Mouse (Mus musculus) adrenal gland, adult 18-20 months (tissue): ENCODE results near the gene Hat1. TPM values are rescaled to one million over a fixed set of nuclear protein-coding genes. Genes with fewer than 3 reads are reported as not detected.
"Not testable (repeated sequence)": the region's sequence is repeated elsewhere in the genome, so short reads cannot be mapped to it uniquely, and the experiment has no call there.

Source experiments
- DNase-seq, 2 experiments: peaks; one replicate each; pipeline ENCODE4 v3.0.0; 2021 to 2022; ENCODE audit warnings: low spot score in 2 of 2
- long read RNA-seq, 2 experiments: library from polyadenylated mRNA; stranded (forward); transcript quantifications; one replicate each; pipeline ENCODE4 v2.0.0; 2021
- total RNA-seq, 2 experiments: library from RNA; stranded (reverse); gene quantifications; 1 replicate in 1 of 2; 2 replicates in 1 of 2; pipeline ENCODE4 v1.2.3; 2021

The Hat1 gene
- total RNA-seq = 10 to 100 TPM; 22.2 to 26.9 TPM
- long read RNA-seq, experiment 1, transcript Hat1-201 (11 exons, 1,576 nt) = major isoform, 13 of 15 reads
- long read RNA-seq, experiment 1, partial matches to known transcripts = 2 of 15 reads
- long read RNA-seq, experiment 1, other reads (novel, unspliced or antisense) = 0 of 15 reads
- long read RNA-seq, experiment 2, transcript Hat1-201 (11 exons, 1,576 nt) = major isoform, 30 of 30 reads
- long read RNA-seq, experiment 2, partial matches to known transcripts = 0 of 30 reads
- long read RNA-seq, experiment 2, other reads (novel, unspliced or antisense) = 0 of 30 reads

DNA sequence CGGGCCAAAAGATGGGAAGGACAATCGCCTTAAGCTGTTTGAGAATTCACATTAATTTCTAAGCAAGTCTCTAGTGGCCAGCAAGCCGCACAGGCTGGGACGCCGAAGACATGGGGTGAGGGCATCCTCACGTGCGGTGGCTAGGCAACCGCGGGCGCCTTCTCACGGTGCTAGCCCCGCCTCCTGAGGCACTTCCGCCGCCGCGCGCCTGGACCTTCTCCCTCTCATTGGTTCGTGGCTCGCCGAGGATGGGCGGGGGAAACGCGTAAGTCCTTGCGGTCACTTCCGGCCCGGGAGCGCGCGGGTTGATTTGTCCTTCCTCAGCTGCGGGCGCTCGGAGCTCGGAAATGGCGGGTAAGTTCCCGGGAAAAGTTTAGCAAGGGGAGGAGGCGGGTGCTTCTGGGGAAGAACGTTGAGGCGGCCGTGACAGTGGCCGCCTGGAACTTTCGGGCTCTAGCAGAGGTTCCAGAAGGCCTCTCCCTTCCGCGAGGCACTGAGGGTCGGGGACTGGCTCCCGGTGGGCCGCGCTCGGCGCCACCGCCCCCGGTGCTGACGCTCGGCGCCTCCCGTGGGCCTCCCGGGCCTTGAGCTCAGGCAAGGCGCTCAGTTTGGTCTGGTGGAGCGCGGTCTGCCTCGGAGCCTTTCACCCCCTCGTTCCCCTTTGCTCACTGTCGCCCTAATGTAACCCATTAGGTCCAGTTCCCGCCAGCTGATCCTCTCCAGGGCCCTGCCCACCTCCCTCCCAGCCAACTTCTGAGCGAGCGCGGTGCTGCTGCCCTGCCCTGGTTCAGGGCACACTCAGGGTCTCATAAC, at the start of gene Hat1:
Gene Hat1, plus strand, starts transcription at position 8 of the 813 bp plus-strand sequence.
- DNase-seq = peak; percentile 92

DNA sequence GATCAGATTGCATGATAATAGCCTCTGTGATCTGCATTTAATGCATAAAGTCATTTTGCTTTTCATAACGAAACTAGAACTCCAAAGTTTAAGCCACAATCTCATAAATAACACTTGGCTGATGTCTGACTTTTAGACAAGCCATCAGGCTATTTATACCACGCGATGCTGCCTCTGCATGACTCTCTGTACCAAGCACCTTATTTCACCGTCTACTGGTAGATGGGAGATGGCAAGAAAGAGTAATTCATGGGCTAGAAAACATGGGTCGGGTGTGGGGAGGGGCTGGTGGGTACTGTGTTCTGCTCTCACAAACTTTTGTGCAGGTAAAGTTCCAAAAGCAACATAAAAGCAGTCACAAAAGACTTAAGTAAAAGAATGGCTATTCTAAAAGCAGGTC, 48.6 kb upstream of the Hat1 start:
- no peak for DNase-seq

DNA sequence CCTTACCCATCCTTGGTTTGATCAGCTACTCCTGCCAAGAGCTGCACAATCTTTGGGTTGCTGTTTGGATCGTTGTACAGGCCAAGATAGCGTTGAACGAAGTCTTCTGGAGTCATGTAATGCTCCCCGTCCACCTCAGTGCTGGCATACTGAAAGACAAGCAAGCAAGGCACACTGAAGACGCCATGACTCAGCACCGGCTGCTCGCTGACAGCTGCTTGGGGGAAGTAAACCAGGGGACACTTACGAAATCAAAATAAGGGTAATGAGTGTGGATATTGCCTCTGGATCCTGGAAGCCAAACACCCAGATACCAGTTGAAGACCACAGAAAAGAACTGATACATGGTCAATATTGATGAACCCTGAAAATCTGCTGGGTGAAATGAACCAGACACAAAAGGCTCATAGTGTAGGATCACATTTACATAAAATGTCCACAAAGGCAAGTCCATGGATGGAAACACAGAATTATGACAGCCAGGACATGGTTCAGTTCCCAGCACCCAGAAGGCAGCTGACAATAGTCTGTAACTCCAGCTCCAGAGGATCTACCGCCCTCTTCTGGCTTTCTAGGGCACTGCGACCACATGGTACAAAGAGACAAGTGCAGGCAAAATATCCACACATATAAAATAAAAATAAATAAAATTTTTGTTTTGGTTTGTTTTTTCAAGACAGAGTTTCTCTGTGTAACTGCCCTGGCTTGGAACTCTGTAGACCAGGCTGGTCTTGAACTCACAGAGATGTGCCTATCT, 44.7 kb upstream of the Hat1 start:
- DNase-seq = no peak

- no peak for DNase-seq
These were observed 41.6 kb upstream of the Hat1 start for GRCm38 (mm10) chr2:71347160-71347559.

- DNase-seq = no peak
These were observed 40.8 kb upstream of the Hat1 start for GRCm38 (mm10) chr2:71347732-71348490.

DNA sequence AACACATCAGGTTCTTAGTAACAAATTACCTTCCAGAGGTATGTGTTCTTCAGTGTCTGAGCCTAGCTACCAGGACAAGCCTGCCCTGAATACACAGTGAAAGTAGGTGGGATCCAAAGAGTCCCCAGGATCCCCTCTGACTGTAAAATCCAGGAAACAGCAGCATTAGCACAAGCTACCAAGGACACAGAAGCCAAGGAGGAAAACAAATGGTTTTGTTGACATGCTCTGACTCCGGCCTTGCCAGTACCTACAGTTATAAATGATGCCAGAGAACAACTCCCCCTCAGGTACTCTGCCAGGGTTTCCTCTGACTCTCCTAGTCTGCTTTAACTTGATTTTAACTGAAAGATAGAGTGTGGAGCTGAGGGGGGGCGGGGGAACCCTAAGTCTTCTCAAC, 39.2 kb upstream of the Hat1 start:
- no peak for DNase-seq

GRCm38 (mm10) chr2:71350181-71350580, 38.6 kb upstream of the Hat1 start:
- DNase-seq = no peak

- DNase-seq = no peak
These were observed 37.6 kb upstream of the Hat1 start for GRCm38 (mm10) chr2:71350904-71351726.

- DNase-seq = no peak
These were observed 37.1 kb upstream of the Hat1 start for GRCm38 (mm10) chr2:71351727-71351987.

DNA sequence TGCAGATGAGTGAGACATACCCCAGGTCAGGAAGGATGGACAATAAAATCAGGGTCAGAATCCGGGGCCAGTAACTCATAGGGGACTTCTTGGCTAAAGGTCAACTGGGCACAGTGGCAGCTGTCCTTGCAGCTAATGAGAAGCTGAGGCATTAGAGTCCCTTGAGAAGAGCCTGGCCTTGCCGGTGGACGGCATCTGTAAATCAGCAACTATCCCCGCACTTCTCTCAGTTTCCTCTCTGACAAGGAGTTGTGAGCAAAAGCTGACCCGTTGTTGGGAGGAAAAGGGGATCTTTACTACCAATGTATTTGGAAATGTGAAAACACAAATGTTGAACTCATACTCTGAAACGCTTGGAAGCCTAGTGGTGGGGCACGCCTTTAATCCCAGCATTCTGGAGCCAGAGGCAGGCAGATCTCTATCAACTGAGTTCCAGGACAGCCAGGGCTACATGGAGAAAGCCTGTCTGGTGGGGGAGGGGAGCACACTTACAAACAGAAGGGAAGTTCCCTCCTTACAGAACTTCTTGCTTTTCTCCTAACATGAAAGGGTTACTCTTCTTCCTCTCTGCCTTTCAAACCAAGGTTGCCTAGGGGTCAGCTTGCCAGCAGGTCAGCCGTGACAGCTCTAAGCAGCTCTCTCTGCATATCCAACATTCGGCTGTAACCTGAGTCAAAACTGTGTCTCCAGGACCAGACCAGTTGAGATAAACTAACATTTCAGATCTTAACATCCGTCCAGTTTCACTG, 35.3 kb upstream of the Hat1 start:
- DNase-seq = peak in 1 of 2 experiments; percentile 40

- DNase-seq = no peak
These were observed 34.7 kb upstream of the Hat1 start for GRCm38 (mm10) chr2:71354055-71354425.

GRCm38 (mm10) chr2:71358347-71358746, 30.4 kb upstream of the Hat1 start:
- DNase-seq = no peak

DNA sequence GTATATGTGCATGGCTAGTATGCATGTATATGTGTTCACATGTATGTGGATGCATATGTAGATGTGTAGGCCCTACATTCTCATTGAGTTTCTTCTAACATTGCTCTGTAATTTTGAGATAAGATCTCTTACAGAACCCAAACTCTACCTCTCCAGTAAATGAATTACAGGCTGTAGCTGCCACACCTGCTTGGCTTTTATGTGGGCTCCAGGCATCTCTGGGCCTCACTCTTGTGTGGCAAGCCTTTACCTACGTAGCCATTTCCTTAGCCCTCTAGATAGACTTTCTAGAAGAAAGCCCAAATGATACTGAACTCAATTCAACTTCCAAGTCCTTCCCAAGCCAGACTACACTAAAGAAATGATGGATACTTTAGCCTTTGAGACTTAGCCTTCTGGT, 28.6 kb upstream of the Hat1 start:
- DNase-seq = no peak

GRCm38 (mm10) chr2:71366618-71367124, 22.1 kb upstream of the Hat1 start:
- DNase-seq = no peak

GRCm38 (mm10) chr2:71367125-71367880, 21.5 kb upstream of the Hat1 start, which contains the start of gene Slc25a12:
Gene Slc25a12 (minus strand): TSS chr2:71367749.
- DNase-seq = peak; percentile 73 to 80

- no peak for DNase-seq
These were observed 20.7 kb upstream of the Hat1 start for GRCm38 (mm10) chr2:71368086-71368485.

GRCm38 (mm10) chr2:71371790-71372189, 17.0 kb upstream of the Hat1 start:
- DNase-seq = no peak

DNA sequence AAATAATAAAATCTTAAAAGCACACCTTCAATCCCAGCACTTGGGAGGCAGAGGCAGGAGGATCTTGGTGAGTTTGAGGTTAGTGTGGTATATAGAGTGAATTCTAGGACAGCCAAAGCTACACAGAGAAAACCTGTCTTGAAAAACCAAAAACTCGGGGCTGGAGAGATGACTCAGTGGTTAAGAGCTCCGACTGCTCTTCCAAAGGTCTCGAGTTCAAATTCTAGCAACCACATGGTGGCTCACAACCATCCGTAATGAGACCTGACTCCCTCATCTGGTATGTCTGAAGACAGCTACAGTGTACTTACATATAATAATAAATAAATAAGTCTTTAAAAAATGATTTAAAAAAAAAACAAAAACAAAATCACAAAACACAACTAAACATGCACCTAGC, 16.5 kb upstream of the Hat1 start:
- DNase-seq = not testable (repeated sequence)
